Mouse (Mus musculus) embryo, embryonic 11.5 days (tissue): ENCODE measurements around the gene Sema4b.
A peak's percentile ranks its signal among the peaks of the same experiment; 100 is the strongest.

Source experiments
- DNase-seq: peaks from one replicate; pipeline ENCODE4 v3.0.0-alpha.2; 2012; ENCODE audit warnings: low read depth, low spot score

Sema4b gene

DNA sequence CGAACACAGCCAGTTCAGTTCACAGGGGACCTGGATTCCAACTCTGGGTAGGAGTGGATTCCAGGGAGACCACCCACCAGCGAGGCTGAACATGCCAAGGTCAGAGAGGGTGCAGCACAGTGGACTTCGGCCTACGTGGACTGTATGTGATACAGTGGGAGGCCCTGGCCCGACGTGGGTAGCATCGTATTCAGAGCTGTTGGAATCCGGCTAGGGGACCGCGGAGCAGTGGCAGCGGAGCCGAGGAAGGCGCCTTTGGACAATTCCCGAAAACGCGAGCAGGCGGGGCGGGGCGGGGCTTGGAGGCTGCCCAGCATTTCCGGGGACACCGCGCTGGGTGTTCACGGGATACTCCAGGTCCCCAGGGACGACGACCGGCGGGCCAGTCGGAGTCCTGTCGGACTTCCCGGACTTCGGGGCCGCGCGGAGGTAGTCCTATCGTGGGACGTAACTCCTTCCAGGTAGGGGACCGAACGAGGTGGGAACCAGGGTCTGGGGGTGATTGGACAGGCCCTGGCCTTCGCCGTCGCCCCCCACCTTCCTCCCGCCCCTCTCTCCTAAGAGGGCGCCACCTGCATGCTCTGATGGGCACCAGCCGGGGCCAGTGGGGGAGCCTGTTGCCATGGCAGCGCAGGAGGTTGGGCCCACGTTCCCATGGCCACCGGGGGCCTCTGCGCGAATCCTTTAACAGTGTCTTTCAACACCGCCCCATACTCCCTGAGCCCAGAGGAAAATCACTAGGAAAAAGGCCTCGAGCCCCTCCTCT lies at the start of gene Sema4b:
TSS of gene Sema4b (plus strand) at position 311 of the 766 bp plus-strand sequence.
- DNase-seq = peak; percentile 79

DNA sequence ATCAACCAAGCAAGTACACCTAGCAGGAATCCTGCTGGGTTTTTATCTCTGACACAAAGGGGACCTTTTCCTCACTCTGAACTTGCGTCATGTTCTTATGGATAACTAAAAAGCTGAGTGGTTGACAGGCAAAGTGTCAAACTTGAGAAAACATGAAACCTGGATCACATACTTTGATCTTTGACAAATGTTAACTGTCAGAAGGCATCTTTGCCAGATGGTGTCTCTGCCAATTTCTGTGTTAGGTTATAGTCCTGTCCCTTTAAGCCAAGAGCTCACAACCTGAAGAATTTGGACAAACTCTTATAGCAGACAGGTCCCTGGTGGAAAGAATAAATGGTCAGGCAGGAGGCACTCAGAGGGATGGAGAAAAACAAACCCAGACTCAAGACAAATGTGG lies 48.3 kb upstream of the Sema4b start:
- no peak for DNase-seq

- DNase-seq = peak; percentile 63
Measured at GRCm38 (mm10) chr7:80140815-80141214, 45.8 kb upstream of the Sema4b start.

DNA sequence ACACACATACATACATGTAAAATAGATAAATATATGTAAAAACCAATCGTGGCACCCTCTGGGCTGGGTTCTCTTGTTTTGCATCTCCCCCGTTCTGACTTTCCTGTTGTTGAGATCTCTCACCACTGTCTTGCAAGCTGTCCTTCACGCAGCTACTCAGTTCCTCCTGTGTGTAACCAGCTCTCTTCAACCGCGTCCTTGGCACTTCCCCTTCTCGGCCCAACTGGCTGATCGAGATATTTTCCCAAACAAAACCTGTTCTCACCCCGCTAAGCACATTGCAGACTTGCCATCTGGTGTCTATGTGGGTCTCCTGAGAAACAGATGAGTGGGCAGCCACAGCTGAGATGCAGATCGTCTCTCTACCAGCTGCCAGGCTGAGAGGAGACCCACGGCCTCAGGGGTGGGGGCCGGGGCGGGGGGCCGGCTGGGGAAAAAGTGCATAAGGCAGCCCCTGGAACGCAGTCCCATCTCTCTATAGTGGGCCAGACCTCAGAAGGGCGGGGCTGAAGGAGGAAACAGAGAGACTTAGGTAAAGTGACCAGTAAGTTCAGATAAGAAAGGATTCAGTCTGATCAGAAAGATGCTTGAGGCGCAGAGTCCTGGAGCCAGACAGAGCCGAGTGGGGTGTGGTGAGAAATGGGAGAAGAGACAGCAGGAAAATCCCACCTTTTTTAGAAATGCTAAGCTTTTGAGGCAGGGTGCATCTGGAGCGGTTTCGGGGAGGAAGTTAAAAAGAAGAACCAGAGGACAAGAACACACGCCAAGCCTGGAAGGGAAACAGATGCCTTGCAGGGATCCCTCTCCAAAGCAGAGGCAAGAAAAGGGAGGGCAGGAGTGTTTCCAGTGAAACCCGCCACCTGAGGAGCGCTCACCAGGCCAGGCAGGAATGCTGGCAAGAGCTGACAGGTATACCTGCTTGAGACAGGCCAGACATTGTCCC lies 43.0 kb upstream of the Sema4b start:
- DNase-seq = no peak

DNA sequence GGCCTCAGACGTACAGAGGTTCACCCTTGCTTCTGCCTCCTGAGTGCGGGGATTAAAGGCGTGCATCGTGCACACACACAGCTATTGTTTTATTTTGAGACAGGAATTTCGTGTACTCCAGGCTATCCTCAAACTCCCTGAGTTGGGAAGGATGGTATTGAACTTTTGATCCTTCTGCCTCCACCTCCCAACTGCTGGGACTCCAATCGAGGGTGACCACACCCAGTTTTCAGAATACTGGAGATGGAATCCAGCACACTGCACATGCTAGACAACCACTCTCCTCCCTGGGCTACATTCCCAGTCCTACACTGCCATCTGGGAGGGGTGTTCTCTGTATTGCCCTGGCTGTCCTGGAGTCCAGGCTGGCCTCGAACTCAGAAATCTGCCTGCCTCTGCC lies 41.9 kb upstream of the Sema4b start:
- DNase-seq = no peak

GRCm38 (mm10) chr7:80146077-80146476 lies 40.6 kb upstream of the Sema4b start:
- no peak for DNase-seq

- no peak for DNase-seq
Measured at GRCm38 (mm10) chr7:80149356-80149755, 37.3 kb upstream of the Sema4b start.

DNA sequence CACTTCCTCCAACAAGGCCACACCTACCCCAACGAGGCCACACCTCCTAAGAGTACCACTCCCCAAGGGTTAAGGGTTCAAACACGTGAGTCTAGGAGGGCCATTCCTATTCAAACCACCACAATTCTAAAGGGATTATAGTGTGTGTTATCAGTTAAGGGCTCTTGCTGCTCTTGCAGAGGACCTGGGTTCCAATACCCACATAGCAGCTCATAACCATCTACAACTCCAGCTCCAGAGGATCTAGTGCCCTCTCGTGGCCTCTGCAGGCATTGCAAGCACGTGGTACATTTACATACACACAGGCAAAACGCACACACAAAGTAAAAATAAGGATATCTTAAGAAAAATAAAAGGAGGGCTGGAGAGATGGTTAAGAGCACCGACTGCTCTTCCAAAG lies 34.5 kb upstream of the Sema4b start:
- DNase-seq = no peak

DNA sequence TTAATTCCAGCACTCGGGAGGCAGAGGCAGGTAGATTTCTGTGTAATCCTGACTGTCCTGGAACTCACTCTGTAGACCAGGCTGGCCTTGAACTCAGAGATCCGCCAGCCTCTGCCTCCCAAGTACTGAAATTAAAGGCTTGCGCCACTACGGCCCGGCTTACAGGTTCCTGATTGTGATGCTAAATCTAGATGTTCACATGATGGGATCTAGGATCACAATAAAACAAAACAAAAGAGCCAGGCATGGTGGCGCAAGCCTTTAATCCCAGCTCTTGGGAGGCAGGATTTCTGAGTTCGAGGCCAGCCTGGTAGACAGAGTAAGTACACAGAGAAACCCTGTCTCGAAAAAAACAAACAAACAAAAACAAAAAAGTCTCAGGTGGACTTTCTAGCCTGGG lies 33.9 kb upstream of the Sema4b start:
- DNase-seq = no peak

DNA sequence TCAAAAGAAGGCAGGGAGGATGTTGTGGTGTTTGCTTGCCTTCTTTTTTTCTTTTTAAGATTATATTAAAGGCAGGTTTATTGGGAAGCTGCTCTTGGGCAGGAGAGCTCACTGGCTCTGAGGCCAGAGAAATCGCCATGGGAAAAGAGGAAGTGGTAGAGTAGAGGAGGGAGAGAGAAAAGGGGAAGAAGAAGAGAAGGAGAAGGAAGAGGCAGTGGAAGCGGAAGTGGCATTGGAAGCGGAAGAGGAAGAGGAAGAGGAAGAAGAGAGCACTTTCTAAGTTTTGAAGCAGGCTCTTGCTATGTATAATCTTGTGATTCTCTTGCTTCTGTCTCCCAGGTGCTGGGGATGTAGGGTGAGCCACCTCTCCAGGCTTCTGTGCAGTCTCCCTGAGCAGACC lies 32.0 kb upstream of the Sema4b start:
- DNase-seq = no peak

DNA sequence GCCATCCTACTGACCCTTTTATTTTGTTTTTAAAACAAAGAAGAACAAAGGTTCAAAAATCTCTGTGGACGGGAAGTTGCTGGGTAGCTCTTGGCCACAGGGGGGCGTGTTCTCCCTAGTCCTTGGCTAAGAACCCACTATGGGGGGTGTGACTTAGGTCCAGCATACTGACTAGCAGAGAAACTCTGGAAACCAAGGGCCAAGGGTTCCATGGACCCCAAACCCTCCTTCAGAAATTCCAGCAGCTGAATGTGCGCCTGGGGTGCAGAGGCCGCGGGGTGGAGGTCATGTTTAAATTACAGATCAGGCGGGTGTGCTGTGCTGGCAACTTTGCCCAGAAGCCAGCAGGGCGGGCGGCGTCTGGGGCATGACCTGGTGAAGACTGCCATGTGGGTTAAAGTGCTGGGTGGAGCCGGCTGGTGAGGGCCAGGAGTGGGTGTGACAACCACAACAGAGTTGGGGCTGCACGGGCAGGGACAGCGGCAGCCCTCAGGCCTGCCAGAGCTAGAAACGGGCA lies 29.9 kb upstream of the Sema4b start:
- no peak for DNase-seq

DNA sequence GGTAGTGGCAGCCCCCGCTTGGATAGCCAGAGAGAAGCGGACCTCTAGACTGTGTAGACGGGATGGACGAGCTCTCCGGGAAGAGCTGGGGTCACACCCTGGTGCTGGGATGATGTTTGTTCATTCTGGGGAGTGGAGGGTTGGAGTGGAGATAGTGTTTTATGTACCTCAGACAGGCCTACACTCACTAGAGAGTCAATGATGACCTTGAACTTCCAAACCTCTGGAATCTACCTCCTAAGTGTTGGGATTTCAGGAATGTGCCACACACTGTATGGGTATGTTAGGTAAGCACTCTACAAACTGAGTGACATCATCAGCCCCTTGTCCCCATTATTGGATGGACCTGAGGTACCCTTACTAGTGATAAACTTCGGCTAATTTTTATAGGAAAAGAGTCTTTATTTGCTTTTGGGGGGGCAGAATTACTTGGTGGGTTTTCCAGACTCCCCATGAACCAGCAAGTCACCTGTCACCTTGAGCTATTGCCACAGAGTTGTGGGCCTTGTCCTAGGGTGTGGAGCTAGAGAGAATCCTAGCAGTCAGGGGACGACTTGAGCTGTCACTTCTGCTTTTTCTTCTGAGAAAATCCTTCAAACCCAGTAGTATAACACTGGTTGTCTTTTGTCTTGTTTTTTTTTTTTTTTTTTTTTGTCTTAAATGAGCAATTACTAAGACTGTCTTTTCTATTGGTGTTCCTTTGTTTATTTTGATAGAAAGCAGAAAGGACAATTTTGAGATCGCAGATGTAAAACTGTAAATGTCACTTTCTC lies 28.0 kb upstream of the Sema4b start:
- no peak for DNase-seq

- no peak for DNase-seq
Measured at GRCm38 (mm10) chr7:80160293-80160944, 26.2 kb upstream of the Sema4b start.

- DNase-seq = no peak
Measured at GRCm38 (mm10) chr7:80160945-80161306, 25.7 kb upstream of the Sema4b start.

- no peak for DNase-seq
Measured at GRCm38 (mm10) chr7:80165432-80165831, 21.2 kb upstream of the Sema4b start.

DNA sequence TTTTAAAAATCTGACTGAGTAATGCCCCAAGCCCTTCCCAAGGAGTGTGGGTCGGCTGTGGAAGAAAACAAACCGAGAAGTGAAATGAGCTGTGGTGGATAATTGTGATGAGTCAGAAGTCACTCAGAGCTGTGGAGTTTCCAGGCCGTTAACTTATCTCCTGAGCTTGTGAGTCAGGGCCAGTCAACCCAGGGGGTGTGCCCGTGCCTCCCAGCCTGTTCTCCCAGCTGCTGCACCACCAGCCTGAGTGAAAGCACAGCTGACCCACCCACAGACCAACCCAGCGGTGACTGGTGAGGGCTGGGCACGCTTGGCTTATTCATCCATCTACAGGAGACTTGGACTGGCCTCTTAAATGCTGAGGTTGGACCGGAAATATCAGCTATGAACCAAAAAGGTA lies 19.9 kb upstream of the Sema4b start:
- DNase-seq = no peak

DNA sequence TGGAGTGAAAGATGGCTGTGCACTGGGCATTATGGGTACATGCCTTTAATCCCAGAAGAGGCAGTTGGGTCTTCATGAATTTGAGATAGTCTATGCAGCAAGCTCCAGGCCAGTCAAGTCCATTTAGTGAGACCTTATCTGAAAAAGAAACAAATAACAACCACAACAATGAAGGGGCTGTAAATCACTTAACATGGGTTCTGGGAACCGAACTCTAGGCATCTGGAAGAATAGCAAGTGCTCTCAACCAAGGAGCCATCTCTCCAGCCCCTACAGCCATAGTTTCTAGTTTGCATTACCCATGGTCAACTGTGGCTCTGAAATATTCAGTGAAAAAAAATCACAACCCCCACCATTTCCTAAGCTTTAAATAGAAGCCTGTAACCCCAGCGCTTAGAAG lies 16.8 kb upstream of the Sema4b start:
- DNase-seq = no peak

- no peak for DNase-seq
Measured at GRCm38 (mm10) chr7:80171345-80171744, 15.3 kb upstream of the Sema4b start.

- no peak for DNase-seq
Measured at GRCm38 (mm10) chr7:80172069-80172956, 14.3 kb upstream of the Sema4b start.

DNA sequence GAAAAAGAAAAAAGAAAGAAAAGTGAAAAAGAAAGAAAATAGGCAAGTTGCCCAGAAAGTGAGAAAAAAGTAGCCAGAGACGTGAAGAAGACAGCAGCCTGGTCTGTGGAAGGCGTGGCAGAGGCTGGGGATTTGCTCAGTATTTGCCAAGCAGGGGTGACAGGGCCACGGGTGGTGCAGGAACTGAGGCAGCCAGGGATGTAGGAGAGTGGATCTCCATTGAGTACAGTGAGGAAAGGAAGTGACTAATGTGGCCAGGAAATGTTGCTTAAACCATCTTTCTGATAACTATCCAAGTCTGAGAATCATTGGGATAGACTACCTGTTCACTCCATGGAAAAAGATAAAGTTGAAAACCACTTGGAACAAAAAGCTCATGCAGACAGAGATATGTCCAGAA lies 10.5 kb upstream of the Sema4b start:
- no peak for DNase-seq
